Mouse (Mus musculus) olfactory bulb, adult 2 months (tissue): ENCODE measurements at regions not wholly inside any gene's neighbourhood (a gene's known extent, or its start where the extent isn't known, plus 50 kb on each side); places are given as distances from the start of the nearest gene placed in this dataset.

Experiments used
- H3K27ac ChIP-seq: fragments of 200-500 bp; 2 replicates; pipeline ENCODE4 v1.5.1; 2012; ENCODE audit warnings: low read depth, low read length; ENCODE audit not compliant: insufficient read depth
- H3K4me1 ChIP-seq: fragments of 200-500 bp; 2 replicates; pipeline ENCODE4 v1.6.1; 2012; ENCODE audit warnings: low read length; ENCODE audit not compliant: control insufficient read depth, insufficient read depth
- H3K4me3 ChIP-seq: fragments of 200-500 bp; 2 replicates; pipeline ENCODE4 v1.5.1; 2012; ENCODE audit warnings: mild to moderate bottlenecking, low read depth, low read length, moderate library complexity; ENCODE audit not compliant: insufficient read depth
- CTCF ChIP-seq: fragments of 200-500 bp; IDR thresholded peaks from 2 replicates; pipeline ENCODE4 v1.5.1; 2012; ENCODE audit warnings: low read depth, mild to moderate bottlenecking, low read length, moderate library complexity; ENCODE audit not compliant: insufficient read depth
- POLR2A ChIP-seq: fragments of 200-500 bp; IDR thresholded peaks from 2 replicates; pipeline ENCODE4 v1.6.1; 2012; ENCODE audit warnings: mild to moderate bottlenecking, low read depth, low read length, moderate library complexity; ENCODE audit not compliant: insufficient read depth
- WGBS: fragments of 180-500 bp; shearing (Covaris S2); methylation state at CpG from one replicate; pipeline ENCODE4 v1.1.7; 2018; 5-methylcytosine and 5-hydroxymethylcytosine counted together

- H3K4me1 ChIP-seq, result no peaks in the 10 kb centered on the region
- no peak overlapping the region for H3K4me3 ChIP-seq
- no peak overlapping the region for H3K27ac ChIP-seq
- 66% methylated on average over 9 of the region's 9 CpGs for WGBS
- no peak for TF ChIP-seq CTCF
- TF ChIP-seq POLR2A, result no peak
Measured at GRCm38 (mm10) chr3:117265790-117266189, 94.9 kb downstream of the Plppr4 start.

- no peak for TF ChIP-seq POLR2A
- TF ChIP-seq CTCF, result no peak
- H3K27ac ChIP-seq, result no peak overlapping the region
- H3K4me3 ChIP-seq, result no peak overlapping the region
- no peaks in the 10 kb centered on the region for H3K4me1 ChIP-seq
Measured at GRCm38 (mm10) chr3:117247833-117248232, 112.8 kb downstream of the Plppr4 start.

- H3K27ac ChIP-seq, result no peak overlapping the region
- WGBS, result 56% methylated on average over 6 of the region's 6 CpGs
- no peak for TF ChIP-seq POLR2A
- TF ChIP-seq CTCF, result no peak
- no peaks in the 10 kb centered on the region for H3K4me1 ChIP-seq
- H3K4me3 ChIP-seq, result no peak overlapping the region
Measured at GRCm38 (mm10) chr3:117241810-117242209, 118.9 kb downstream of the Plppr4 start.

- 86% methylated on average over 3 of the region's 3 CpGs for WGBS
- TF ChIP-seq POLR2A, result no peak
- no peak for TF ChIP-seq CTCF
- H3K4me3 ChIP-seq, result no peak overlapping the region
- no peak overlapping the region for H3K27ac ChIP-seq
- no peaks in the 10 kb centered on the region for H3K4me1 ChIP-seq
Measured at GRCm38 (mm10) chr3:117226616-117227015, 134.1 kb downstream of the Plppr4 start.

- Histone ChIP-seq H3K4me1 (no peaks in the 10 kb centered on the region), H3K4me3 (no peak overlapping the region), H3K27ac (no peak overlapping the region)
- WGBS, result 90% methylated on average over 2 of the region's 2 CpGs
- TF ChIP-seq POLR2A, result no peak
- TF ChIP-seq CTCF, result no peak
Measured at GRCm38 (mm10) chr3:117225041-117225440, 135.6 kb downstream of the Plppr4 start.

DNA sequence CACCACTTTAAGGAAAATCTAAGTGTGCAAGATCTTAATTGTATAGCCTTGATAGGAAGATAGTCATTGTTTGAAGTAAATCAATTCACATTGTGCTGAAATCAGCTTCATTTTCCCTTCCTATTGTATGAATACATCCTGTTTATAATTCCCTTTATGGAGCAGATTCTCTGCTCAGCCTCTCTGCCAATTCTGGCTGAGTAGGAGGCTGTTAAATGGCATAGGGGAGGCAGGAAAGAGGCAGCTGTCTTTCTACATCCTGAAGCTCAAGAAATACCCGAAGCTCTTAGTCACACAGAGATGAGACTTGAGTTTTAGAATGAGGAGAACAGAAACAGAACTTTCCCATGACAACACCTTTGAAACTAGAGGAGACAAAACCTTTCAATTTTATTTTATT lies 142.7 kb downstream of the Plppr4 start:
- H3K27ac ChIP-seq, result no peak overlapping the region
- TF ChIP-seq CTCF (no peak), POLR2A (no peak)
- no peak overlapping the region for H3K4me3 ChIP-seq
- no peaks in the 10 kb centered on the region for H3K4me1 ChIP-seq
- WGBS, result 8% methylated on average over 1 of the region's 1 CpGs

GRCm38 (mm10) chr3:117191903-117192302 lies 168.8 kb downstream of the Plppr4 start:
- 86% methylated on average over 1 of the region's 1 CpGs for WGBS
- H3K4me1 ChIP-seq, result no peaks in the 10 kb centered on the region
- no peak for TF ChIP-seq CTCF
- TF ChIP-seq POLR2A, result no peak
- no peak overlapping the region for H3K27ac ChIP-seq
- no peak overlapping the region for H3K4me3 ChIP-seq

GRCm38 (mm10) chr3:117188782-117189500 lies 171.7 kb downstream of the Plppr4 start:
- no peaks in the 10 kb centered on the region for H3K4me1 ChIP-seq
- no peak for TF ChIP-seq POLR2A
- no peak overlapping the region for H3K27ac ChIP-seq
- WGBS, result 47% methylated on average over 3 of the region's 3 CpGs
- no peak overlapping the region for H3K4me3 ChIP-seq

- H3K27ac ChIP-seq, result no peak overlapping the region
- TF ChIP-seq CTCF, result no peak
- TF ChIP-seq POLR2A, result no peak
- no peaks in the 10 kb centered on the region for H3K4me1 ChIP-seq
- 94% methylated on average over 4 of the region's 4 CpGs for WGBS
- H3K4me3 ChIP-seq, result no peak overlapping the region
Measured at GRCm38 (mm10) chr3:117183654-117184184, 177.0 kb downstream of the Plppr4 start.
